Mouse (Mus musculus): ENCODE measurements around the gene Ehmt1.

Ehmt1 gene

DNA sequence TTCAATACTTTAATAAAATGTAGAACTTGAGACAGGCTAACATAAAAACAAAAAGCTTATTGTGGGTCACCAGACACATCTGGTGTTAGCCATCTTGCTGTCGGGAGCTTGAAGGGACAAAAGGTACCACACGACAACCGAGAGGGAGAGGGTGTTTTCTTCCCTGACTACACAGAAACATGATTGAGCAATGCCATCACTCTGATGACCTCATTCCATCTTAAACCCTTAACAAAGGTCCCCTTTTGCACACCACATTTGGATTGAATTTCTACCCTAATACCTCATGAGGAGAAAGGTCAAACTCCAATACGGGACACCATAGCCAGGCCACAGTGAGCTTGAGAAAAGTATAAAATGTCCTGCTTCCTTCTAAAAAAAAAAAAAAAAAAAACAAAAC, 132.2 kb downstream of the Ehmt1 start:
- DNase-seq: no peak

DNA sequence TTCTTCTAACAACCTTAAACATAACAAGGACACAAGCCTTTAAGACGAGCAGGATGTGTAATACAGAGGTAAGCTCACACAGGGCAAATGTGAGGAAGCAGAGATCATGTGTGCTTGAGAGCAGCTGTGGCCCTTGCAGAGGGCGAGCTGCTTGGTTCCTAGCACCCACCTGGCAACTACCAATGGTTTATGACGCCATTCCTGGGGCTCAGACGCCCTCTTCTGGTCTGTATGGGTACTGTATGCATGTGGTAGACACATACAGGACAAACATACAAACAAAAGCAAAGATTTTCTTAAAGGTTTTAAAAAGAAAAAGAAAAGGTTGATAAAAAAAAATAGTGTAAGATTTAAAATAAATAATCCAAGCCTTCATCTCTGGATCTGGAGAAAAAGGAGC, 138.2 kb downstream of the Ehmt1 start:
- no peak for DNase-seq

DNA sequence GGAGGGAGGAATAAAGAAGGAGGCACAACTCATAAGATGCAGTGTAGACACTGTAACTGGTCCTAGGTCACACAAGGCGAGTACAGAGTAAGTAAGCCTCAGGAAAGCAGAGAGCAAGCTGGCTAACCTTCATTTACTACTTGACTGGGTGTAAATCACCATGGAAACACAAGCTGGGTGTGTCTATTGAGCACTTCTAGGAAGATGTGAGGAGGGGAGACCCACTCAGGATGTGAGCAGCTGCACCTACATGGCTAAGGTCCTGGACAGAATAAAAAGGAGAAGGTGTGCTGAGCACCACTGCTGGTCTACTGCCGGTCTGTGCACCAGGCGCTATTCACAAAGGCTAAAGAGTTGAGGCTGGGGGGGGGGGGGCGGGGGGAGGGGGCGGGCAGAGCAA, 142.6 kb downstream of the Ehmt1 start:
- DNase-seq: no peak

DNA sequence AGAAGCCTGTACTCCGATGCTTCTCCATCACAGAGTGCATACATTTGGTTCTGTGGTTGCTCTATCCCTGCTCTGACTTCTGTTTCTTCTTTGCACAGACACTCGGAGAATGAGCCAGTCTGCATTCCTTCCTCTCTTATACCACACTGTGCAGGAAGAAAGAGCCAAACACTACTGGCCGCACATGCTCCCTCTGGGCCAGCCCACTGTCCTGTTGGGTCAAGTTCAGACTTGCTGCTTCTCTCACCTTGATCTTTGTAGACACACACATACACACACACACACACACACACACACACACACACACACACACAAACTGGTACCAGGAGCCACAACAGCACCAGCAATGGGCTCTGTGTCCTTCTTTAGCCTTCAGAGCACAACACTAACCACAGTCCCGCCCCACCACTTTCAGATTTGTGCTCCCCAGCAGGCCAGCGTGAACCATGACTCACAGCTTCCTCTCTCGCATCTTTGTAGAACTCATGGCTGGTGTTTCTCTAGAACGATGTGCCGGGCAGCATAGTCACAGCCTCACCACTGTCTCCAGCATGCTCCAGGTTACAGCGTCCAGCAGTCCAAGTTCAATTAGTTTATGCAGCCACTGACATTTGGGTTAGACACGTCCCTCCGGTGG, 143.3 kb downstream of the Ehmt1 start:
- no peak for DNase-seq

DNA sequence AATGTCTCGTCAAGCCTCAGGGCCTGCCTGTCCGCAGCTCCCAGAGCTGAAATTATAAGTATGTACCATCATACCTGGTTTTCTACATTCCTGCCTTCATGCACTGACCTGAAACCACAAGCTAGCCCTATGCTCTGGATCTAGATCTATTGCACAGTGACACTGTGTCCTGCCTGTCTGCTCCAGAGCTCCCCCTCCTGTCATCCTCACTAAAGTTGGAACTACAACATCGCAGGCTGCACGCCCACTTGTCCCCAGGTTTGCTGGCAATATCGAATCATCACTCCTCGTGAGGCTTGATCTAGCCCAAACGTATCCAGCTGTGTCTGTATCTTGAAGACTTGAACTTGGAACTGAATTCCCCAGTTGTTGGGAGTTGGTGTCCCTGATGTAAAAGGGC, 144.6 kb downstream of the Ehmt1 start:
- no peak for DNase-seq

DNA sequence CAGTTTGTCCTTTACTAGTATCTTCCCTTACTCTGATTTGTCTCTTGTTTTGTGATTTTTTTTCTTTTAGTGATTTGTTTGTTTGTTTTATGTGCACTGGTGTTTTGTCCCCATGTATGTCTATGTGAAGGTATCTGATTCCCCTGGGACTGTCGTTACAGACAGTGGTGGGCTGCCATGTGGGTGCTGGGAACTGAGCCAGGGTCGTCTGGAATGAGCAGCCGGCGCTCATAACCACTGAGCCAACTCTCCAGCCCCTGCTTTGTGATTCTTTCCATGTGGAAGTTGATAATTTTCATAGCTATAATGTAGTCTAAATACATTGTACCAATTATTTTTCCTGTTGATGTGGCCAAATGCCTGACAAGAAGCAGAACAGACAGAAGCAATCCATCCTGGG, 148.6 kb downstream of the Ehmt1 start:
- no peak for DNase-seq

DNA sequence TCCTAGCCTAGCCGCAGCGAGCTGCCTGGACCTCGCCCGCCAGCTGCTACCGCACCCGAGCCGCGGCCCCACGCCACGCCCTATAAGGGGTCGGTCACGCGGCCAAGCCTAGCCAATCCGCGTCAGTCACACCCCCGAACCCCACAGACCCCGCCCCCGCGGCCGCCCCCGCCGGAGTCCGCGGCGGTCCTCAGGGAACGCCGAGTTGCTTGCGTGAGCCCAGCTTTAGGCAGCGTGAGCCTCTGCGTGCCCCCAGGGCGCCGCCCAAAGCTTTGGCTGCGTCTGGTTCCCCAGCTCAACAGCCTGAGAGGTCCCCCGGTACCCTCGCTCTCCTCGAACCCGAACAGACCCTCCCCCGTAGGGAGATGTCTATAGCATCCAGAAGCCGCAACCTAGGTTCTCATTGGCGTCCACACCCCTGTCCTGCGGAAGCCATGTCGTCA, 156.3 kb downstream of the Ehmt1 start, which contains the start of gene Cacna1b:
TSS of gene Cacna1b (minus strand) at position 38 of the 443 bp plus-strand sequence.
- DNase-seq: peak; percentile 96

DNA sequence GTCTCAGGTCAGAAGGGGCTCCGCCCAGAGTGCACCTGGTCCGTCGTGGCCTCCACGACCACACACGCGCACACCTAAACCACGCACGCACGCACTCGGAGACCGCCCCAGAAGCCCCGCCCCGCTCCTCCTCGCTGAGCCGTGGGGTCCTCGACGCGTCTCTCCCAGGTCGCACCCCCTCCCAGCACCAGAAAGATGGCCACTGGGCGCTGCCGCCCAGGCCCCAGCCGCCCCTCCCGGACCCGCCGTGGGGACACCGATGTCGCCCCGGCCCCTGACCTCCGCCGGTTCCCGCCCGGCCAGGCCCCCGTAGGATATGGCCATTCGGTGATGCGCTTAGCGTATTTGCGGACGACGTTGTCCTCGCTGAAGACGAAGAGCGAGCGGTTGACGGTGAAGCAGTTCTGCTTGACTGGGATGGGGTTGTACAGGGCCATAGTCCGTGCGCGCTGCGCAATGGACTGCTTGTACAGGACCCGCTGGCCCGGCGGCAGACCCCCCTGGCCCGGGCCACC, 156.9 kb downstream of the Ehmt1 start:
- DNase-seq: peak; percentile 62

DNA sequence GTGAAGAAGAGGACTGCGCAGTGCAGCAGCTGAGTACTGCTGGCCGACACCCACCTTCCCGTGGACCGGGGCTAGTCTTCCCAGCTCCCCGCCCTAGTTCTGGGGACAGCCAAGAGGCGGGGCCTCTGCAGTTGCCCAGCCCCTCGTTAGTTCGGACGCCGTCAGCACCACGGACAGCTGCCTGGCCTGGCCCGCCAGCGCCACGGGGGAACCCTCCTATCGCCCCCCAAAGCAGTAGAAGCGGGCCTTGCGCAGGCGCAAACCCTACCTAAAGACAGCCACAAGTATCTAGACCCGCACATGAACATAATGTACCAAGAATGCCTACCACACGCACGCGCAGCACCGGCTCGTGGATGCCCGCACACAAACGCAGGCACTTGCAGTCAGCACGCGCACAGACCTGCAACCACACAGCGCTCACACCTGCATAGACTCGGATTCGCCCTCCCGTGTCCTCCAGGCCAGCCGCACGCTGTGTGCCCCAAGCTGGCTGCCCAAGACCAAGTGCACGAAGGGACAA, 157.4 kb downstream of the Ehmt1 start:
- DNase-seq: peak; percentile 71

DNA sequence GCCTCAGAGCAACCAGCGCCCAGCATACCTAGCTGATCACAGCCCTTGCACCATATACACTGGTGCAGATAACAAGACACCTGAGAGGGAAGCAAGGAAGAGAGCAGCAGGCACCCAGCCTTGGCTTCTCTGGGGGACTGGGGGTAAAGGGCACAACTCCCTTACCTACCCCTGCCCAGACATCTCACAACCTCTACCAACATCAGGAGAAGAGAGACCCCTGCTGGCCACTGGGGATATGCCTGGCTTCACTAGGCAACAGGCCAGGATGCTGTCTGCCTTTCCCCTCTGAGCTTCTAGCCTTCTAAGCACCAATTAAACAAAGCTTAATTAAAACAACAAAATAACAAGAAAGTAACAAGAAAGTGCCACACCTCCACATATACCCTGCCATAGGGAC, 164.1 kb downstream of the Ehmt1 start:
- DNase-seq: peak; percentile 65

DNA sequence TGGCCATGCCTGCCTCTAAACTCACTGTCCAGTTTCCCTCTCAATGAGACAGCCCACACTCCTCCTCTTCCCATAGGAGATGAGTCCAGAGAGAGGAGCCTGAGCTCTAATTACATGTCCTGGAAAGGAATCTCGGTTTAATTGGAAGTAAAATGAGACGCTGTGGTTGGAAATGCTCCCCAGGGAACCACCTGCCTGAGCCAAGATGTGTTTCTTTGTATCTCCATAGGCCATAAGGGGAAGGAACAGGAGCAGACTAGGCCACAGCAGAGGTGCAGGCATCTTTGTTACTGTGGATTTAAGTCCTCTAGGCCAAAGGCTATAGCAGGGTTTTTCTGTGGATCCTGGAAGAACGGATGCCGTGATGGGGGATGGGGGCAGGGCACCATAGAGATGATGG, 166.8 kb downstream of the Ehmt1 start:
- no peak for DNase-seq

DNA sequence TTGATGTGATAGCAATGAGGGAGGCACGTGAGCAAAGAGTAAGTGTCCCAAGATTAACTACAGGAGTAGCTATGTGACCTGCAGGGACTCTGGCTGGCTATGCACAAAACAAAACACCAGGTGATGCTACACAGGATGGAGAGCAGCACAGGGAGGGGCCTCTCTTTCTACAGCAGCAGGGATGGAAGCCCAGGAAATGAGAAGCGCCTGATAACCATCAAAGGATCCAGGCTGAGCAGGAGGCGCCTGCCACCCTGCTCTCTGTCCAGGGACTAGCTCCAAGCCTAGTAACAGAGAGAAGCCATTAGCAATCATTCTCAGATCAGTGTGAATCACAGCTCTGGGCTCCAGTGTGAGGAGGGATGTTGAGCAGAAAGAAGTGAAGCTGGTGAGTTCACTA, 169.4 kb downstream of the Ehmt1 start:
- no peak for DNase-seq

DNA sequence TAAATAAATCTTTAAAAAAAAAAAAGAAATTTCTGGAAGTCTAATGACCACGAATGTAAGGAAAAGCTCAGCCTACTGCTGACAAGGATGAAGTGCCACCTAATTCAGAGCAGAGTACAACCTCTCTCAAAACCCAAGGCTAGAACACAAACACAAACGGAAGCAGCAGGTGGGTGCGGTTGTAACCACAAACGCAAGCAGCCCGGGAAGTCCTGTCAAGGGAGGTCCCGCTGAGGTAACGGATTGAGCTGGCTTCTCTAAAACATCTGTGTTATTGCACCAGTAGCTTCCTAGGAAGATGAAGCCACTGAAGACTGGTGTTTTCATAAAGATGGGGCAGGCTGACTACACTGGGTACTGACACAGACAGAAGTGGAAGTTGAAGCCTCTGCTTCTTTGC, 171.5 kb downstream of the Ehmt1 start:
- DNase-seq: no peak
